In genomic region chr15:88555476-88555875, GRCm38 (mm10) we compare ENCODE assay signal across 9 mouse cellular contexts. TPM values are rescaled to one million over a fixed set of nuclear protein-coding genes. Genes with fewer than 3 reads are reported as not detected.
A peak's percentile ranks its signal among the peaks of the same experiment; 100 is the strongest.
DNase-seq lines count a peak whose midpoint lies in the region; ATAC-seq and TF ChIP-seq lines count a peak whose summit lies in the region.
"Had no signal": no experiment of that assay in that cellular context is flagged by ENCODE, and none has a peak within 500 bp of the region (broad histone marks: within the 10 kb centered on the region; RNA-seq: fewer than 3 reads in every experiment).

No protein-coding gene starts in this region.

- H3K9ac ChIP-seq in forebrain, postnatal 0 days = no peak overlapping the region
- no peak overlapping the region for H3K9ac ChIP-seq in forebrain, embryonic 12.5 days
- H3K9ac ChIP-seq in midbrain, embryonic 11.5 days (ENCODE audit: low read length) = no peak overlapping the region
- H3K9ac ChIP-seq in midbrain, embryonic 15.5 days = no peak overlapping the region

- whole genome bisulfite sequencing in forebrain, postnatal 0 days = 13% methylated on average over 8 of the region's 8 CpGs
- WGBS in forebrain, embryonic 12.5 days = 21% methylated on average over 8 of the region's 8 CpGs
- 21% methylated on average over 8 of the region's 8 CpGs for WGBS in midbrain, embryonic 11.5 days
- 15% methylated on average over 8 of the region's 8 CpGs for WGBS in midbrain, embryonic 15.5 days

- peaks cover 3% of the 10 kb centered on the region; the same call in 1 of the 2 replicates for H3K4me1 ChIP-seq in forebrain, postnatal 0 days (ENCODE audit: insufficient read depth)
- H3K4me1 ChIP-seq in forebrain, embryonic 12.5 days = peaks cover 3% of the 10 kb centered on the region; the same call in 1 of the 2 replicates
- 0 out of 2 replicates have a peak, but pooled peaks cover 2% of the 10 kb centered on the region for H3K4me1 ChIP-seq in midbrain, embryonic 11.5 days (ENCODE audit: control insufficient read depth, insufficient read depth, low read length)
- H3K4me1 ChIP-seq in midbrain, embryonic 15.5 days = peaks cover 6% of the 10 kb centered on the region; the same call in 1 of the 2 replicates

- no peaks in the 10 kb centered on the region for H3K27me3 ChIP-seq in forebrain, postnatal 0 days (ENCODE audit: insufficient read depth, low read length)
- H3K27me3 ChIP-seq in forebrain, embryonic 12.5 days = no peaks in the 10 kb centered on the region; the same call in 1 of the 2 replicates
- no peaks in the 10 kb centered on the region for H3K27me3 ChIP-seq in midbrain, embryonic 11.5 days (ENCODE audit: control insufficient read depth, insufficient read depth, low read length)
- no peaks in the 10 kb centered on the region for H3K27me3 ChIP-seq in midbrain, embryonic 15.5 days (replicated peaks)

- peak; percentile 74 for DNase-seq in forebrain, postnatal 0 days
- peak; percentile 86 for DNase-seq in midbrain, embryonic 11.5 days (ENCODE audit: low spot score, missing footprints)
- peak; percentile 66 for DNase-seq in cerebellum, adult 8-10 months
- DNase-seq in kidney, postnatal 4 days = peak; percentile 42 to 52
- DNase-seq in retina, postnatal 1 day = peak; percentile 73
- DNase-seq in urinary bladder, adult 2 months (ENCODE audit: low spot score) = no peak

- H3K9me3 ChIP-seq in forebrain, postnatal 0 days (ENCODE audit: low read length) = no peaks in the 10 kb centered on the region
- H3K9me3 ChIP-seq in forebrain, embryonic 12.5 days = no peaks in the 10 kb centered on the region
- no peaks in the 10 kb centered on the region for H3K9me3 ChIP-seq in midbrain, embryonic 11.5 days (ENCODE audit: control insufficient read depth, low read length)
- no peaks in the 10 kb centered on the region for H3K9me3 ChIP-seq in midbrain, embryonic 15.5 days

- H3K27ac ChIP-seq in forebrain, postnatal 0 days (ENCODE audit: low read depth, low read length) = no peak overlapping the region
- no peak overlapping the region for H3K27ac ChIP-seq in forebrain, embryonic 12.5 days
- no peak overlapping the region for H3K27ac ChIP-seq in midbrain, embryonic 11.5 days (ENCODE audit: low read depth, low read length)
- H3K27ac ChIP-seq in midbrain, embryonic 15.5 days = no peak overlapping the region

- H3K4me3 ChIP-seq in forebrain, postnatal 0 days (ENCODE audit: low read depth, low read length) = no peak overlapping the region
- H3K4me3 ChIP-seq in forebrain, embryonic 12.5 days (replicated peaks) = no peak overlapping the region
- H3K4me3 ChIP-seq in midbrain, embryonic 11.5 days (ENCODE audit: low read depth, low read length) = no peak overlapping the region
- no peak overlapping the region for H3K4me3 ChIP-seq in midbrain, embryonic 15.5 days

- ATAC-seq in forebrain, postnatal 0 days = 0 out of 2 replicates have a peak, but pooled peaks have one; percentile 10
- no peak for ATAC-seq in forebrain, embryonic 12.5 days (ENCODE audit: low FRiP score)
- no peak for ATAC-seq in midbrain, embryonic 11.5 days (ENCODE audit: low FRiP score)
- ATAC-seq in midbrain, embryonic 15.5 days (replicated peaks) = no peak

- no peak overlapping the region for H3K4me2 ChIP-seq in forebrain, postnatal 0 days (ENCODE audit: low read depth)
- H3K4me2 ChIP-seq in forebrain, embryonic 12.5 days = no peak overlapping the region
- H3K4me2 ChIP-seq in midbrain, embryonic 11.5 days = no peak overlapping the region
- H3K4me2 ChIP-seq in midbrain, embryonic 15.5 days = no peak overlapping the region

- peak; percentile 81 for TF ChIP-seq CTCF in forebrain, postnatal 0 days (IDR thresholded peaks at IDR 0.05; ENCODE audit: low read depth)

- no peaks in the 10 kb centered on the region for H3K36me3 ChIP-seq in forebrain, postnatal 0 days (ENCODE audit: insufficient read depth)
- no peaks in the 10 kb centered on the region for H3K36me3 ChIP-seq in forebrain, embryonic 12.5 days (replicated peaks)
- no peaks in the 10 kb centered on the region for H3K36me3 ChIP-seq in midbrain, embryonic 11.5 days (ENCODE audit: control insufficient read depth, insufficient read depth, low read length)
- no peaks in the 10 kb centered on the region for H3K36me3 ChIP-seq in midbrain, embryonic 15.5 days (replicated peaks)

RNA-seq across cellular contexts. Expression of gene Zdhhc25, which starts 44.6 kb away (rescaled TPM):
- not detected in 2 replicates for total RNA-seq in forebrain, postnatal 0 days (2014; rRNA removed)
- not detected in 2 replicates for polyA plus RNA-seq in forebrain, postnatal 0 days (2015; fragmentation: Nextera tagmentation; extraction: Ambion mirVana)
- polyA plus RNA-seq in forebrain, embryonic 12.5 days (2016; fragmentation: Nextera tagmentation; extraction: Ambion mirVana) = not detected in 2 replicates
- not detected in 2 replicates for polyA plus RNA-seq in midbrain, embryonic 11.5 days (2014; fragmentation: Nextera tagmentation; extraction: Ambion mirVana)
- polyA plus RNA-seq in midbrain, embryonic 15.5 days (2015; fragmentation: Nextera tagmentation; extraction: Ambion mirVana) = not detected in 2 replicates
- not detected in 2 replicates for polyA plus RNA-seq in urinary bladder, adult 2 months (2012; rRNA removed)
- polyA plus RNA-seq: heart, embryonic 16.5 days had no signal
